Mouse (Mus musculus): Measurements from ENCODE around the gene Dnal4.

Dnal4 gene

GRCm38 (mm10) chr15:79798591-79798990 lies 20.9 kb upstream of the Dnal4 start:
- DNase-seq: no peak

GRCm38 (mm10) chr15:79797680-79798079 lies 20.0 kb upstream of the Dnal4 start:
- DNase-seq: no peak

GRCm38 (mm10) chr15:79797096-79797495 lies 19.4 kb upstream of the Dnal4 start:
- no peak for DNase-seq

DNA sequence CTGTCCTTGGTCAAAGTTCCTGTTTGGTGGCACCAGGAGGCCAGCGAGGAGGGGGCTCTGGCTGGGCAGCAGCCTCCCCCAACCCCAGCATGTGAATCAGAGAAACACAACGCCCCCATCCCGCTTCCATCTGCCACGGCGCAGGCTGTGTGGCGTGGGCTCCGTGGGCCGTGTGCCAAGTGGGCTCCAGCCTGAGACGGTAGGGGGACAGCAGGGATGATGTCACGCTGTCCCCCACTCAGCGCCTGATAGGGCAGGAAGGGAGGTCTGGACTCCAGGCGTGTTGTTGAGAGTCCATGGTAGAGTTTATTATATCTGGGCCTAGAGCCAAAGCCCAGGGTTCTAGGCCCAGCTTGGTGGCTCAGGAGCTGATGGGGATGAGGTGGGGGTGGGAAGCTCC lies 18.6 kb upstream of the Dnal4 start:
- peak; percentile 62 to 71 for DNase-seq

GRCm38 (mm10) chr15:79794173-79794572 lies 16.5 kb upstream of the Dnal4 start:
- DNase-seq: no peak

- peak in 1 of 2 experiments; percentile 6 for DNase-seq
These were observed 15.4 kb upstream of the Dnal4 start for GRCm38 (mm10) chr15:79793076-79793475.

DNA sequence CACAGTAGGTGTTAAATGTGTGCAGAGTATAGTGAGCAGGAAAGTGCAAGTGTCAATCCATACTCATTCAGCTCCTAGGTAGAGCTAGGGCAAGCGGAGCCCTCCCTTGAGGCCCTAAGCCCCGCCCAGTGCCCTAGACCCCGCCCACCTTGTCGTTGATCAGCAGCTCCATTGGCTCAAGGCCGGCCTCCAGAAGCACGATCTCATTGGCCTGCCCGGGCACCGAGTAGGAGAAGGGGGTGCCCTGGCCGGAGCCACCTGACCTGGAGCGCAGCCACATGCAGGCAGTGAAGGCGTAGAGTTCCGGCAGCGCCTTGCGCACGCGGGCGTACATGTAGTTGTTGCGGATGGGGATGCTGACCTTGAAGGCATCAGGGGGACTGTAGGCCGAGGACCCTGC lies 14.8 kb upstream of the Dnal4 start:
- DNase-seq: peak in 1 of 2 experiments; percentile 75

GRCm38 (mm10) chr15:79791502-79791901 lies 13.9 kb upstream of the Dnal4 start:
- no peak for DNase-seq

- peak; percentile 63 to 73 for DNase-seq
These were observed 13.3 kb upstream of the Dnal4 start for GRCm38 (mm10) chr15:79790905-79791304.

GRCm38 (mm10) chr15:79790111-79790510 lies 12.5 kb upstream of the Dnal4 start:
- DNase-seq: peak; percentile 53 to 66

DNA sequence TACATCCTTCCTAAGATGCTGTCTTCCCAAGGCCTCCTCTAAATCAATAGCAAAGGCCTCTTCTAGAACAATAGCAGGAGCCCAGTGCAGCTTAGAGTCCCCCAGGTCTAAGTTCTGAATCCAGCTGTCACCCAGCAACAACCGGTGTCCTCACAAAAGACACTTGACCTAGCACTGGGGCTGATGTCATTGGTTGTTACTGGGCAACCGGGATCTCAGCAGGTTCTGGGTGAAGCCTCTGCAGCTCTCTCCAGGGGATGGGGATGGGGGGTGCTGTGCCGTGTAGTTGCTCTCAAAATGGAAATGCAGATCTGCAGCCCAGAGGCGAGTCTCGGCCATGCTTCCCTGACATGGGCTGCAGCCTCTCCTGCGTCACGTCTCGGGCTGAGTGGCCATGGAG lies 10.2 kb upstream of the Dnal4 start:
- peak; percentile 7 to 20 for DNase-seq

DNA sequence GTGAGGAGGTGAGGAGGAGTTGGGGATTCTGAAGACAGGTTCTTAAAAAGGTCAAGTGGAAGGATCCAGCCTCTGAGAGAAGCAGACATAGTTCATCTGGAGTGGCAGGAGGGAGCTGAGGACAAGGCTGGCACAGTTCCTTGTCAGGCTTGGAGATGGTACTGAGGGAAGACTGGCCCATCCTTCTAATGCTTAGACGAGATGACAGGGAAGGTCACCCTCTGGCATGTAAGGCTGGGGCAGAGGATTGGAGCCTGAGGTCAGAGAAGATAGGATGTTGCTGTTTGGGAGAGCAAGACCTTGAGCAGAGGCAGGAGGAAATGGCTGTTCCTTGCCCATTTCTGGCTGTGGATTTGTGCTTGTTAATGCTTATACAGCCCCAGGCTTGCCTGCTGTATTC lies 7.4 kb upstream of the Dnal4 start:
- DNase-seq: peak in 1 of 2 experiments; percentile 43

DNA sequence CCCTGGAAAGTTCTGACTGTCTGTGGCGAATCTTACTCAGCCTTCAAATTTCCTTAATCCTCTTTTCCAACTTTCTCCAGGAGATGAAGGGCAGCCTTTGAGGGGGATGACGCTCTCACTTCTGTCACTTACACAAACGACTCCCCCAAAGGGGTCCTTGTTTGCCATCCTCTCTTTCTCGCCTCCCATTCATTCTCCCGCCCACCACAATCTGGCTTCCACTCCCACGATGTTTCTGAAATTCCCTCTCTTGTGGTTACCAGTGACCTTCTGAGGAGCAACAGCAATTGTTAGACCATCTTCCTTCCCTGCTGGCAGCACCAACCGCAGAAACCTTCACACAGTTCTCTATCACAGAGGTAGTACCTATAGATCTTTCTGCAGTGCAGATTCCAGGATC lies 2.0 kb downstream of the Dnal4 start:
- no peak for DNase-seq

DNA sequence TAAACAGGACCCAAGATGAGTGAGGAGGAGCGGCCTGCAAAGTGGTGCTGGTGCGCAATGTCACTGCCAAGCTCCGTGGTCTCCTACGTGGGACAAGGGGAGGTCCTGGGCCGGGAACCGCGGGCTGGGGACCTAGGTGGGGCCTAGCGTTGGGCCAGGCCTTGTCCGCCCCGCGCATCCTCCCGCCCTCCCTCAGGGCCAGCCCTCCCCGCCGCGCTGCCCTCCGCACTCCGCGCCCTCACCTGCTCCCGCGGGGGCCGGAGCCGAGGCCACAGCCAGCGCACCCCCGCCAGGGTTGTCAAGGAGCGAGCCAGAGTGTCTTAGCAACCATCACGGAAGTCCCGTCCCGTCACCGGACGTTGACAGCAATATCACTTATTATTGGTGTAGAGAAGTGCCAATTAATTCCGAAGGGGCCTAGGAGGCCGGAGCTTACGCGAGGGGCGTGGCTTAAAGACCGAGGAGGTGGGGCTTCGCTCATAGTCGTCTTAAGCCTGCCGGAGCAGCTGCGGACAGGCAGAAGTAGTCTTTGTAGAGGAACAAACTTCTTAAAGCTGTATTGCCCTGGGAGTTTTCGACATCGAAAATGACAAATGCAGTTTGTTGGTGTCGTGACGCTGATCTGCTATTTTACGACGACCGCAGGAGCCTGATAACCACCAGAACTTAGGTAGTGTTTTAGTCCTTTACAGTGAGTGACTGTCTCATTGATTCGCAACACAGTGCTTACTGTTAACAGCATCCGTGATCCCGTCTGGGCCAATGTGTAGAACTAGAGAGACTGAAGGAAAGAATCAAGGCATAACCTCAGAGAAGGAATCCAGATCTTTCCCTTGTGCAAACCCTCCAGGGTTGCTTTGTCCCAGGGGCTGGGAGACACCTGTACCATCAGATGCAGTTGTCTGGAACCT lies 3.3 kb downstream of the Dnal4 start:
- DNase-seq: peak; percentile 96 to 97

- no peak for DNase-seq
These were observed 6.9 kb downstream of the Dnal4 start for GRCm38 (mm10) chr15:79770629-79771240.

DNA sequence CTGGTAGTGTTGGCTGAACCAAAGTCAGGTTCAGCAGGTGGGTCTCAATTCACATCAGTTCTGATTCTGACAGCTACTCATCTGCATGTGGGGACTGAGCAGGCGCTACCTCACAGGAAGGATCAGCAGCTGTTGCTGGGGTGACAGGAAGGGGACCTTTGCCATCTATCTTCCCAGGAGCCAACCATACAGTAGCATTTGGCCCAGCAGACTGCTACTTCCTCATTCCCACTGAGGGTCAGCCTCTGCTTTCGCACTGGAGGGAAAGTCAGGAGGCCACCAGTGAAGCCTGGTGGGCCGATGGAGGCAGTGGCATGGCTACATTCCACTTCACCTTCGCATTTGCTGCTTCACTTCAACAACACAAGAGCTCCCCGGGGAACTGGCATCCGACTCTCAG lies 9.3 kb downstream of the Dnal4 start:
- DNase-seq: no peak

GRCm38 (mm10) chr15:79767327-79767961 lies 10.2 kb downstream of the Dnal4 start:
- peak in 1 of 2 experiments; percentile 59 for DNase-seq

DNA sequence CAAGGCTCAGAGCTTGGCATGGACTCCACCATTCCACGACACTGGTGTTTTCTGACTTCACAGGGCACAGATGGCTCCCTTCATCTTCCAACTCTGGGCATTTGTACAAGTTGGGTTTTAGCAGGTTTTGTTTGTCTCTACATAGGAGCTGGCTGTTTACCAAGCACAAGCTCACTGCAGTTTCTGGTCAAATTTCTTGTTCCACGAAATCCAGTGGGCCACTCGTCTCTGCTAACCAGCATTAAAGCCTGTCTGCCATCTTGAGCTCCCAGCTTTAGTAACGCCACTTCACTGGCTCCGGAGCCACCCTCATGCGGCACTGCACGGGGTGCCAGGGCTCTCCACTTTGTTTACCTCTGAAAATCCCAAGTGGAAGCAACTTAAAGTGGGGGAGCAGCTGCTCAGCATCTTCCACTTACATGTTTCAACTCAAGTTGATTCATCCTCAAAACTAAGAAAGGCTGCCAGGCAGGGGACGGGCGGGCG lies 11.0 kb downstream of the Dnal4 start:
- DNase-seq: peak in 1 of 2 experiments; percentile 65

GRCm38 (mm10) chr15:79766168-79766567 lies 11.5 kb downstream of the Dnal4 start:
- peak in 1 of 2 experiments; percentile 51 for DNase-seq

DNA sequence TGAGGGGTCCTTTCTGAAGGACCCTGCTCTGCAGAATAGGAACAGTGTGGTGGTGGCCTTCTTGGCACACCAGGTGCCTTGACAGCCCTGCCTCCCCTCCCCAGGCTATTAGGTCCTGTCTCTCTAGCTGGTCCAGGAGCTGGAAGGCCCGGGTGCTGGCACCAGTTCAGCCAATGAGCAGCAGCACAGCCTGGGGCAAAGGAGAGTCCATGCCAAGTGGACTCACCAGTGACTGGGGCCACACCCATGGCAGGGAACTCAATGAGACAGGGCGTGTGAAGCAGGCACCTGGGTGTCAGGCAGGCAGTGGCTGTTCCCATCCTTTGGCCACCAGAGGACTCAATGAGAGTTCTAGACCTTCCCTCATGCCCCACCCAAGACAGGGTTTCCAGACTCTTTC lies 12.3 kb downstream of the Dnal4 start:
- DNase-seq: peak; percentile 73 to 76

- peak in 1 of 2 experiments; percentile 71 for DNase-seq
These were observed 12.9 kb downstream of the Dnal4 start for GRCm38 (mm10) chr15:79764539-79765267.

- peak; percentile 73 to 81 for DNase-seq
These were observed 13.9 kb downstream of the Dnal4 start for GRCm38 (mm10) chr15:79763601-79764246.
